Mouse (Mus musculus): Measurements from ENCODE around the gene Oaz3. TPM values are rescaled to one million over a fixed set of nuclear protein-coding genes. Genes with fewer than 3 reads are reported as not detected.

Oaz3 gene
- polyA plus RNA-seq, 1 experiment: not detected

GRCm38 (mm10) chr3:94392128-94392527 is 51.6 kb downstream of the Oaz3 start:
- no peak for TF ChIP-seq POLR2A (IDR thresholded peaks at IDR 0.05; ENCODE audit: borderline replicate concordance, low read depth, low read length)
- TF ChIP-seq CTCF (IDR thresholded peaks at IDR 0.05; ENCODE audit: low read depth, low read length): no peak
- Histone ChIP-seq H3K4me3 (ENCODE audit: insufficient read depth, low read length) (no peak overlapping the region), H3K4me1 (ENCODE audit: control insufficient read depth, insufficient read depth, low read length) (no peaks in the 10 kb centered on the region), H3K27ac (ENCODE audit: insufficient read depth, low read depth, low read length) (no peak overlapping the region)

GRCm38 (mm10) chr3:94391001-94391400 is 52.7 kb downstream of the Oaz3 start:
- Histone ChIP-seq H3K4me1 (ENCODE audit: control insufficient read depth, insufficient read depth, low read length) (no peaks in the 10 kb centered on the region), H3K4me3 (ENCODE audit: insufficient read depth, low read length) (no peak overlapping the region), H3K27ac (ENCODE audit: insufficient read depth, low read depth, low read length) (no peak overlapping the region)
- TF ChIP-seq CTCF (IDR thresholded peaks at IDR 0.05; ENCODE audit: low read depth, low read length) (no peak), POLR2A (IDR thresholded peaks at IDR 0.05; ENCODE audit: borderline replicate concordance, low read depth, low read length) (no peak)

GRCm38 (mm10) chr3:94389420-94389819 is 54.3 kb downstream of the Oaz3 start:
- Histone ChIP-seq H3K4me3 (ENCODE audit: insufficient read depth, low read length) (no peak overlapping the region), H3K4me1 (ENCODE audit: control insufficient read depth, insufficient read depth, low read length) (no peaks in the 10 kb centered on the region), H3K27ac (ENCODE audit: insufficient read depth, low read depth, low read length) (no peak overlapping the region)
- no peak for TF ChIP-seq CTCF (IDR thresholded peaks at IDR 0.05; ENCODE audit: low read depth, low read length)
- no peak for TF ChIP-seq POLR2A (IDR thresholded peaks at IDR 0.05; ENCODE audit: borderline replicate concordance, low read depth, low read length)

- Histone ChIP-seq H3K4me1 (ENCODE audit: control insufficient read depth, insufficient read depth, low read length) (no peaks in the 10 kb centered on the region), H3K4me3 (ENCODE audit: insufficient read depth, low read length) (no peak overlapping the region), H3K27ac (ENCODE audit: insufficient read depth, low read depth, low read length) (no peak overlapping the region)
- no peak for TF ChIP-seq CTCF (IDR thresholded peaks at IDR 0.05; ENCODE audit: low read depth, low read length)
- TF ChIP-seq POLR2A (IDR thresholded peaks at IDR 0.05; ENCODE audit: borderline replicate concordance, low read depth, low read length): no peak
Measured at GRCm38 (mm10) chr3:94388047-94388446, 55.7 kb downstream of the Oaz3 start.

- Histone ChIP-seq H3K27ac (ENCODE audit: insufficient read depth, low read depth, low read length) (no peak overlapping the region), H3K4me3 (ENCODE audit: insufficient read depth, low read length) (no peak overlapping the region), H3K4me1 (ENCODE audit: control insufficient read depth, insufficient read depth, low read length) (no peaks in the 10 kb centered on the region)
- no peak for TF ChIP-seq CTCF (IDR thresholded peaks at IDR 0.05; ENCODE audit: low read depth, low read length)
- TF ChIP-seq POLR2A (IDR thresholded peaks at IDR 0.05; ENCODE audit: borderline replicate concordance, low read depth, low read length): no peak
Measured at GRCm38 (mm10) chr3:94387391-94387790, 56.3 kb downstream of the Oaz3 start.

GRCm38 (mm10) chr3:94386671-94387070 is 57.0 kb downstream of the Oaz3 start:
- Histone ChIP-seq H3K4me3 (ENCODE audit: insufficient read depth, low read length) (no peak overlapping the region), H3K27ac (ENCODE audit: insufficient read depth, low read depth, low read length) (no peak overlapping the region), H3K4me1 (ENCODE audit: control insufficient read depth, insufficient read depth, low read length) (no peaks in the 10 kb centered on the region)
- TF ChIP-seq CTCF (IDR thresholded peaks at IDR 0.05; ENCODE audit: low read depth, low read length) (no peak), POLR2A (IDR thresholded peaks at IDR 0.05; ENCODE audit: borderline replicate concordance, low read depth, low read length) (no peak)

GRCm38 (mm10) chr3:94383476-94383875 is 60.2 kb downstream of the Oaz3 start:
- Histone ChIP-seq H3K4me1 (ENCODE audit: control insufficient read depth, insufficient read depth, low read length) (0 out of 2 replicates have a peak, but pooled peaks cover 3% of the 10 kb centered on the region), H3K27ac (ENCODE audit: insufficient read depth, low read depth, low read length) (no peak overlapping the region), H3K4me3 (ENCODE audit: insufficient read depth, low read length) (no peak overlapping the region)
- TF ChIP-seq POLR2A (IDR thresholded peaks at IDR 0.05; ENCODE audit: borderline replicate concordance, low read depth, low read length) (no peak), CTCF (IDR thresholded peaks at IDR 0.05; ENCODE audit: low read depth, low read length) (no peak)

Other genes starting within 250 kb of the Oaz3 start
- not detected in 2 replicates for gene Gm5286, start 247.2 kb downstream of the Oaz3 start, polyA plus RNA-seq (2012; ENCODE audit: insufficient read depth, insufficient read length, missing spikeins)
- not detected in 2 replicates for gene Gm4778, start 179.9 kb downstream of the Oaz3 start, polyA plus RNA-seq (2012; ENCODE audit: insufficient read depth, insufficient read length, missing spikeins)
- gene Them4, start 133.8 kb downstream of the Oaz3 start, polyA plus RNA-seq (2012; ENCODE audit: insufficient read depth, insufficient read length, missing spikeins): 3.8 and 4.1 TPM in 2 replicates
- gene Them5, start 101.8 kb downstream of the Oaz3 start, polyA plus RNA-seq (2012; ENCODE audit: insufficient read depth, insufficient read length, missing spikeins): not detected in 2 replicates
- gene C2cd4d, start 81.5 kb downstream of the Oaz3 start, polyA plus RNA-seq (2012; ENCODE audit: insufficient read depth, insufficient read length, missing spikeins): not detected in 2 replicates
- gene Rorc, start 71.1 kb downstream of the Oaz3 start, polyA plus RNA-seq (2012; ENCODE audit: insufficient read depth, insufficient read length, missing spikeins): not detected in 2 replicates
- gene Lingo4, start 45.4 kb downstream of the Oaz3 start, polyA plus RNA-seq (2012; ENCODE audit: insufficient read depth, insufficient read length, missing spikeins): not detected in 2 replicates
- gene Tdrkh, start 30.6 kb downstream of the Oaz3 start, polyA plus RNA-seq (2012; ENCODE audit: insufficient read depth, insufficient read length, missing spikeins): 15.7 and 17.7 TPM in 2 replicates
- 33.4 and 34.0 TPM in 2 replicates for gene Mrpl9, start 597 bp downstream of the Oaz3 start, polyA plus RNA-seq (2012; ENCODE audit: insufficient read depth, insufficient read length, missing spikeins)
- 0.59 TPM in 1 of 2 replicates, not detected in the other for gene Celf3, start 34.4 kb upstream of the Oaz3 start, polyA plus RNA-seq (2012; ENCODE audit: insufficient read depth, insufficient read length, missing spikeins)
- 9.0 and 9.5 TPM in 2 replicates for gene Riiad1, start 36.4 kb upstream of the Oaz3 start, polyA plus RNA-seq (2012; ENCODE audit: insufficient read depth, insufficient read length, missing spikeins)
- gene Snx27, start 138.8 kb upstream of the Oaz3 start, polyA plus RNA-seq (2012; ENCODE audit: insufficient read depth, insufficient read length, missing spikeins): 52.4 and 56.8 TPM in 2 replicates
- not detected in 2 replicates for gene Gm10972, start 199.2 kb upstream of the Oaz3 start, polyA plus RNA-seq (2012; ENCODE audit: insufficient read depth, insufficient read length, missing spikeins)
- 6.2 and 6.7 TPM in 2 replicates for gene Tuft1, start 215.0 kb upstream of the Oaz3 start, polyA plus RNA-seq (2012; ENCODE audit: insufficient read depth, insufficient read length, missing spikeins)
- not detected in 2 replicates for gene Selenbp2, start 249.6 kb upstream of the Oaz3 start, polyA plus RNA-seq (2012; ENCODE audit: insufficient read depth, insufficient read length, missing spikeins)

Measured in bone marrow macrophage, adult 2 months (primary cell).